ENCODE assay signal across 12 mouse cellular contexts in the genomic region with DNA sequence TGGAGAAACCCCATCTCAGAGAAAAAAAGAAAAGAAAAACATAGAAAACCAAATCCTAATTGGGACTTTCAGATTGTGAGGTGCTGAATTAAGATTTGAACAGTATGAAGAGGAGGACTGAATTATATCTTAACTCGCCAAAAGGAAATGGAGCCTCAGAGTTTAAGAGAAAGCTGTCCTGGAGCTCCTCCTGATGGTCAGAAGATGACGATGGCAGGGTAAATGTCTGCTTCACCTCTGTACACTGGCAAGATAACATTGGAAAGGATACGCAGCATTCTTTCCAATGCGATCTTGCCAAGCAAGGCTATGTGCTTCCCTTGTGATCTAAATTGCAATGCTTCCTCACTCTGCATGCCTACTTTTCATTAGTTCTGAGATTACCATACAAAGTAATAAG. TPM values are rescaled to one million over a fixed set of nuclear protein-coding genes. Genes with fewer than 3 reads are reported as not detected.
DNase-seq lines count a peak whose midpoint lies in the region; ATAC-seq and TF ChIP-seq lines count a peak whose summit lies in the region.
"Had no signal": no experiment of that assay in that cellular context is flagged by ENCODE, and none has a peak within 500 bp of the region (broad histone marks: within the 10 kb centered on the region; RNA-seq: fewer than 3 reads in every experiment).

No protein-coding gene starts in this region.

- no peaks in the 10 kb centered on the region for H3K36me3 ChIP-seq in intestine, postnatal 0 days (ENCODE audit: control insufficient read depth, insufficient read depth)
- no peaks in the 10 kb centered on the region for H3K36me3 ChIP-seq in intestine, embryonic 15.5 days

- TF ChIP-seq CTCF in intestine, postnatal 0 days (IDR thresholded peaks at IDR 0.05; ENCODE audit: low read depth): peak; percentile 62

- no peak overlapping the region for H3K4me3 ChIP-seq in intestine, postnatal 0 days (ENCODE audit: low read depth, low read length)
- no peak overlapping the region for H3K4me3 ChIP-seq in intestine, embryonic 15.5 days (replicated peaks)
- H3K4me3 ChIP-seq: forebrain, embryonic 13.5 days had no signal

- no peak for ATAC-seq in intestine, postnatal 0 days
- no peak for ATAC-seq in intestine, embryonic 15.5 days
- ATAC-seq: forebrain, embryonic 13.5 days had no signal

- no peaks in the 10 kb centered on the region for H3K4me1 ChIP-seq in intestine, postnatal 0 days (replicated peaks; ENCODE audit: control insufficient read depth, insufficient read depth, low read length)
- H3K4me1 ChIP-seq in intestine, embryonic 15.5 days (replicated peaks): no peaks in the 10 kb centered on the region
- H3K4me1 ChIP-seq: forebrain, embryonic 13.5 days had no signal

- DNase-seq in CD4-positive, CD25-positive, alpha-beta regulatory T cell, adult 2 months (ENCODE audit: low read depth, low spot score): peak; percentile 67
- DNase-seq in adipocyte (ENCODE audit: low spot score): peak; percentile 86
- peak; percentile 41 for DNase-seq in lung, postnatal 10 days
- no peak for DNase-seq in spleen, adult 18-20 months
- no peak for DNase-seq in frontal cortex, postnatal 25 days (ENCODE audit: low spot score in 2 of 2)
- no peak for DNase-seq in spleen, postnatal 14 days (ENCODE audit: low spot score in 2 of 2)

- no peaks in the 10 kb centered on the region for H3K27me3 ChIP-seq in intestine, postnatal 0 days (replicated peaks; ENCODE audit: control insufficient read depth, insufficient read depth, low read length)
- no peaks in the 10 kb centered on the region for H3K27me3 ChIP-seq in intestine, embryonic 15.5 days (replicated peaks)
- H3K27me3 ChIP-seq: forebrain, embryonic 13.5 days had no signal

- H3K4me2 ChIP-seq in intestine, postnatal 0 days (replicated peaks; ENCODE audit: low read depth): no peak overlapping the region
- H3K4me2 ChIP-seq in intestine, embryonic 15.5 days (replicated peaks): no peak overlapping the region
- H3K4me2 ChIP-seq: forebrain, embryonic 13.5 days had no signal

- 82% methylated on average over 4 of the region's 4 CpGs for WGBS in intestine, postnatal 0 days
- 83% methylated on average over 4 of the region's 4 CpGs for WGBS in intestine, embryonic 15.5 days

- H3K9me3 ChIP-seq in intestine, postnatal 0 days (ENCODE audit: control insufficient read depth): 0 out of 2 replicates have a peak, but pooled peaks cover 3% of the 10 kb centered on the region
- H3K9me3 ChIP-seq in intestine, embryonic 15.5 days: no peaks in the 10 kb centered on the region
- H3K9me3 ChIP-seq: forebrain, embryonic 13.5 days had no signal

- H3K27ac ChIP-seq in intestine, postnatal 0 days (ENCODE audit: low read depth, low read length): no peak overlapping the region
- H3K27ac ChIP-seq in intestine, embryonic 15.5 days: no peak overlapping the region
- H3K27ac ChIP-seq: forebrain, embryonic 13.5 days; macrophage had no signal

- H3K9ac ChIP-seq in intestine, postnatal 0 days (ENCODE audit: low read depth, low read length): no peak overlapping the region
- H3K9ac ChIP-seq in intestine, embryonic 15.5 days: no peak overlapping the region
- H3K9ac ChIP-seq: forebrain, embryonic 13.5 days had no signal

RNA-seq across cellular contexts. Expression of gene 4930558C23Rik, which starts 8.3 kb away (rescaled TPM):
- polyA plus RNA-seq in intestine, postnatal 0 days (2015; fragmentation: Nextera tagmentation; extraction: Ambion mirVana): not detected in 2 replicates
- not detected in 2 replicates for polyA plus RNA-seq in intestine, embryonic 15.5 days (2015; fragmentation: Nextera tagmentation; extraction: Ambion mirVana)
- polyA plus RNA-seq: forebrain, embryonic 13.5 days; intestine, embryonic 14.5 days; macrophage; small intestine, adult 2 months had no signal

RNA-seq across cellular contexts. Expression of gene Setdb1, which starts 37.4 kb away (rescaled TPM):
- 7.5 and 7.7 TPM in 2 replicates for polyA plus RNA-seq in intestine, postnatal 0 days (2015; fragmentation: Nextera tagmentation; extraction: Ambion mirVana)
- 29.2 and 31.2 TPM in 2 replicates for polyA plus RNA-seq in intestine, embryonic 15.5 days (2015; fragmentation: Nextera tagmentation; extraction: Ambion mirVana)

RNA-seq across cellular contexts. Expression of gene Arnt, which starts 39.8 kb away (rescaled TPM):
- polyA plus RNA-seq in intestine, postnatal 0 days (2015; fragmentation: Nextera tagmentation; extraction: Ambion mirVana): 11.7 and 13.4 TPM in 2 replicates
- polyA plus RNA-seq in intestine, embryonic 15.5 days (2015; fragmentation: Nextera tagmentation; extraction: Ambion mirVana): 32.8 and 34.6 TPM in 2 replicates

Comparison
In these comparisons a context has a peak if more than half of its experiments do, and no peak if none do; other contexts are left out.
1. DNase-seq: peak in CD4-positive, CD25-positive, alpha-beta regulatory T cell, adult 2 months (single experiment), adipocyte (single experiment) and lung, postnatal 10 days (single experiment); none in spleen, adult 18-20 months (0 of 2), frontal cortex, postnatal 25 days (0 of 2) and spleen, postnatal 14 days (0 of 2).